Mouse (Mus musculus): Measurements from ENCODE around the gene Dpm3. TPM values are rescaled to one million over a fixed set of nuclear protein-coding genes. Genes with fewer than 3 reads are reported as not detected.
A peak's percentile ranks its signal among the peaks of the same experiment; 100 is the strongest.

The Dpm3 gene
- polyA plus RNA-seq, 1 experiment, result 26.1 TPM

- peak overlapping the region; percentile 69 for H3K4me3 ChIP-seq (replicated peaks)
- H3K36me3 ChIP-seq (ENCODE audit: control insufficient read depth), result no peaks in the 10 kb centered on the region; the same call in 1 of the 2 replicates
- H3K27me3 ChIP-seq (ENCODE audit: control insufficient read depth), result peaks cover 17% of the 10 kb centered on the region
- TF ChIP-seq TAL1 (IDR thresholded peaks at IDR 0.05; ENCODE audit: low read length), result no peak
- TF ChIP-seq GATA1 (IDR thresholded peaks at IDR 0.05; ENCODE audit: low read length), result no peak
- no peaks in the 10 kb centered on the region for H3K9me3 ChIP-seq (ENCODE audit: control insufficient read depth, low read length)
- peaks cover 47% of the 10 kb centered on the region for H3K4me1 ChIP-seq (ENCODE audit: control insufficient read depth)
Observed at GRCm38 (mm10) chr3:89270891-89271290, 11.7 kb downstream of the Dpm3 start.

GRCm38 (mm10) chr3:89271760-89272159, 12.6 kb downstream of the Dpm3 start:
- Histone ChIP-seq H3K36me3 (ENCODE audit: control insufficient read depth) (no peaks in the 10 kb centered on the region; the same call in 1 of the 2 replicates), H3K27me3 (ENCODE audit: control insufficient read depth) (peaks cover 23% of the 10 kb centered on the region), H3K4me1 (ENCODE audit: control insufficient read depth) (peaks cover 38% of the 10 kb centered on the region), H3K4me3 (replicated peaks) (no peak overlapping the region), H3K9me3 (ENCODE audit: control insufficient read depth, low read length) (no peaks in the 10 kb centered on the region)
- TF ChIP-seq GATA1 (IDR thresholded peaks at IDR 0.05; ENCODE audit: low read length), result no peak
- no peak for TF ChIP-seq TAL1 (IDR thresholded peaks at IDR 0.05; ENCODE audit: low read length)

GRCm38 (mm10) chr3:89276061-89276460, 16.9 kb downstream of the Dpm3 start:
- H3K4me3 ChIP-seq (replicated peaks), result no peak overlapping the region
- H3K9me3 ChIP-seq (ENCODE audit: control insufficient read depth, low read length), result no peaks in the 10 kb centered on the region; the same call in 1 of the 2 replicates
- peaks cover 6% of the 10 kb centered on the region for H3K4me1 ChIP-seq (ENCODE audit: control insufficient read depth)
- no peaks in the 10 kb centered on the region; the same call in 1 of the 2 replicates for H3K36me3 ChIP-seq (ENCODE audit: control insufficient read depth)
- TF ChIP-seq GATA1 (IDR thresholded peaks at IDR 0.05; ENCODE audit: low read length) (no peak), TAL1 (IDR thresholded peaks at IDR 0.05; ENCODE audit: low read length) (no peak)
- peaks cover 58% of the 10 kb centered on the region for H3K27me3 ChIP-seq (ENCODE audit: control insufficient read depth)

GRCm38 (mm10) chr3:89277281-89278021, 18.3 kb downstream of the Dpm3 start:
- Histone ChIP-seq H3K4me1 (ENCODE audit: control insufficient read depth) (peaks cover 6% of the 10 kb centered on the region), H3K9me3 (ENCODE audit: control insufficient read depth, low read length) (no peaks in the 10 kb centered on the region; the same call in 1 of the 2 replicates), H3K4me3 (replicated peaks) (no peak overlapping the region), H3K36me3 (ENCODE audit: control insufficient read depth) (no peaks in the 10 kb centered on the region), H3K27me3 (ENCODE audit: control insufficient read depth) (peaks cover 64% of the 10 kb centered on the region)
- TF ChIP-seq GATA1 (IDR thresholded peaks at IDR 0.05; ENCODE audit: low read length), result no peak
- no peak for TF ChIP-seq TAL1 (IDR thresholded peaks at IDR 0.05; ENCODE audit: low read length)

- Histone ChIP-seq H3K4me3 (replicated peaks) (no peak overlapping the region), H3K36me3 (ENCODE audit: control insufficient read depth) (no peaks in the 10 kb centered on the region), H3K9me3 (ENCODE audit: control insufficient read depth, low read length) (no peaks in the 10 kb centered on the region; the same call in 1 of the 2 replicates), H3K27me3 (ENCODE audit: control insufficient read depth) (peaks cover 69% of the 10 kb centered on the region), H3K4me1 (ENCODE audit: control insufficient read depth) (peaks cover 6% of the 10 kb centered on the region)
- TF ChIP-seq TAL1 (IDR thresholded peaks at IDR 0.05; ENCODE audit: low read length) (no peak), GATA1 (IDR thresholded peaks at IDR 0.05; ENCODE audit: low read length) (no peak)
Observed at GRCm38 (mm10) chr3:89278107-89278506, 18.9 kb downstream of the Dpm3 start.

GRCm38 (mm10) chr3:89278643-89279042, 19.5 kb downstream of the Dpm3 start:
- Histone ChIP-seq H3K36me3 (ENCODE audit: control insufficient read depth) (no peaks in the 10 kb centered on the region), H3K4me3 (replicated peaks) (no peak overlapping the region), H3K4me1 (ENCODE audit: control insufficient read depth) (peaks cover 6% of the 10 kb centered on the region), H3K9me3 (ENCODE audit: control insufficient read depth, low read length) (no peaks in the 10 kb centered on the region; the same call in 1 of the 2 replicates), H3K27me3 (ENCODE audit: control insufficient read depth) (peaks cover 69% of the 10 kb centered on the region)
- TF ChIP-seq TAL1 (IDR thresholded peaks at IDR 0.05; ENCODE audit: low read length), result no peak
- no peak for TF ChIP-seq GATA1 (IDR thresholded peaks at IDR 0.05; ENCODE audit: low read length)

- Histone ChIP-seq H3K4me1 (ENCODE audit: control insufficient read depth) (peaks cover 6% of the 10 kb centered on the region), H3K36me3 (ENCODE audit: control insufficient read depth) (no peaks in the 10 kb centered on the region), H3K4me3 (replicated peaks) (peak overlapping the region; percentile 48), H3K9me3 (ENCODE audit: control insufficient read depth, low read length) (no peaks in the 10 kb centered on the region; the same call in 1 of the 2 replicates), H3K27me3 (ENCODE audit: control insufficient read depth) (peaks cover 71% of the 10 kb centered on the region)
- TF ChIP-seq GATA1 (IDR thresholded peaks at IDR 0.05; ENCODE audit: low read length) (no peak), TAL1 (IDR thresholded peaks at IDR 0.05; ENCODE audit: low read length) (no peak)
Observed at GRCm38 (mm10) chr3:89279153-89279890, 20.2 kb downstream of the Dpm3 start.

- H3K4me1 ChIP-seq (ENCODE audit: control insufficient read depth), result peaks cover 6% of the 10 kb centered on the region
- no peaks in the 10 kb centered on the region for H3K36me3 ChIP-seq (ENCODE audit: control insufficient read depth)
- peaks cover 77% of the 10 kb centered on the region for H3K27me3 ChIP-seq (ENCODE audit: control insufficient read depth)
- TF ChIP-seq GATA1 (IDR thresholded peaks at IDR 0.05; ENCODE audit: low read length), result no peak
- TF ChIP-seq TAL1 (IDR thresholded peaks at IDR 0.05; ENCODE audit: low read length), result no peak
- H3K4me3 ChIP-seq (replicated peaks), result peak overlapping the region; percentile 13
- H3K9me3 ChIP-seq (ENCODE audit: control insufficient read depth, low read length), result no peaks in the 10 kb centered on the region; the same call in 1 of the 2 replicates
Observed at GRCm38 (mm10) chr3:89280050-89280605, 21.0 kb downstream of the Dpm3 start.
